Mouse (Mus musculus): ENCODE measurements around the gene Plppr5. TPM values are rescaled to one million over a fixed set of nuclear protein-coding genes. Genes with fewer than 3 reads are reported as not detected.

Gene Plppr5
- total RNA-seq (2021): 10 to 100 TPM; 60.9 to 62.6 TPM

DNA sequence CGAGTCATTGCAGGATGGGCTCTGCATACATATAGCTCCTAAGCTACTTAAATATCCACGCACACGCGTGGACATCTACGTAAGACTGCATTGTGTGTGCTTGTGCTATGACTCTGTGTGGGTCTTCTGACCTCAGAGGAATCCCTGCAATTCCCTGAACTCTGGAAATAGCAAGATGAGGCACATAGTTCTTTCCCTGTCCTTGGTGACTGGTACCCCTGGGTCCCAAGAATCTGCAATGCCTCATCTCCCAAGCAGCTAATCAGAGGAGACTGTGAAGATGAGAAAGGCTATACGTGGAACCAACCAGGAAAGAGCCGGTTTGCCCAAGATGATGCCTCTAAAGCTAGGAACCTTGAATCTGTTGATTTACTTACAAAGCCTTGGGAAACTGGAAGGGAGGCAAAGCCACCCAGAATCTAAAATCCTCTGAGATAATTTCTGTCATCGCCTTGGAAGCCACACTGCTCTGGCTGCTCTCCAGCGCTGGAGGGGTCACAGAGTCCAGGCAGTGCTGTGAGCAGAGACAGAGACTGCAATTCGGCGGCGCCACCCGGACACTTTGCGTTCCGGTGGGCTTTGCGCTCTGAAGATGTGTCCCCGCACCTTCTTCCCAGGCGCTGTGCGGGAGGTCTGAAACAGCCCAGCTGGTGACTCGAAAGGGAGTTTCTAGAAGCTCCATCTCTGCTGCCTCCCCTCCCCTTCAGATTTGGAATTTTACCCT, at the start of gene Plppr5:
Gene Plppr5 (plus strand): TSS at position 308 of the 724 bp plus-strand sequence.
- intact Hi-C loops (cut with DNase I): no loop called here
- peak; percentile 49 to 66 for DNase-seq (ENCODE audit: extremely low spot score in 1 of 2, low spot score in 2 of 2)

GRCm38 (mm10) chr3:117549899-117550298, 24.7 kb upstream of the Plppr5 start:
- no peak for DNase-seq (ENCODE audit: extremely low spot score in 1 of 2, low spot score in 2 of 2)
- intact Hi-C loops (cut with DNase I): no loop called here

DNA sequence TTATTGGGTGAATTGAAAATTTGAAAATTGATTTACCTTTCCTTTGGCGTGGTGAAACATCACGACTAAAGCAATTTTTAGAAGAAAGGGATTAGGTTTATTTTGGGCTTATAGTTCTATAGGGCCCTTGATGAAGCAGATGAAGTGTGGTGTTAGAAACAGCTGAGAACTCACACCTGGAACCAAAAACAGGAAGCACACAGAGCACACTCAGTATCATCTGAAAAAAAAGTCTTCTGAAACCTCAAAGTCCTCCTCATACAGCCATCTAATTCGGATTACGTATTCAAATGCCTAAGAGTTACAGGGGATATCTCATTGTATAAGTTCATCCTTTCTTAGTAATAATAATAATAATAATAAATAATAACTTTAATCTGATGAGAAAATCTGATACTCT, 24.1 kb upstream of the Plppr5 start:
- DNase-seq (ENCODE audit: extremely low spot score in 1 of 2, low spot score in 2 of 2): no peak
- intact Hi-C loops (cut with DNase I): no loop called here

GRCm38 (mm10) chr3:117556972-117557371, 17.7 kb upstream of the Plppr5 start:
- intact Hi-C loops (cut with DNase I): no loop called here
- no peak for DNase-seq (ENCODE audit: extremely low spot score in 1 of 2, low spot score in 2 of 2)

DNA sequence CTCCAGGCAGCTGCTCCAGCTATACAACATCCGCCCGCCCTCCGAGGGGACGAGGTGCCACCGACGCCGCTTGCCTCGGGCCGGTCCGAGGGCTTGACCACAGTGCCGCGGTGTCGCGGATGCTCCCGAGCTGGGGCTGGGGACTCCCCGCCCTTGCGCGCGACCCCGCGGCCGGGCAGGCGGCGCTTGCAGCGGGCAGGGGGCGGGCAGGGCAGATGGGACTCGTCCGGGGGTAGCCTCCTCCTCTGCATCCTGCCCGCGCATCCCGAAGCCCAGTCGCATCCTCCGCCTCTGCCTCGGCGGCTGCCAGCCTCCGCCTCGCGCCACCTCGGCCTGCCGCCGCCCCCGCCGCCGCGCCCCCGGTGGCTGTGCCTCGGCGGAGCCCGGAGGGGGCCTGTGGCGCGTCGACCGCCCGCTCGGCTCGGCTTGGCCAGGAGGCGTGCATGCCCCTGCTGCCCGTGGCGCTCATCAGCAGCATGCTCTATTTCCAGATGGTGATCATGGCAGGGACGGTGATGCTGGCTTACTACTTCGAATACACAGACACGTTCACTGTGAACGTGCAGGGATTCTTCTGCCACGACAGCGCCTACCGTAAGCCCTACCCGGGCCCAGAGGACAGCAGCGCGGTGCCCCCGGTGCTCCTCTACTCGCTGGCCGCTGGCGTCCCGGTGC, 754 bp downstream of the Plppr5 start:
- DNase-seq (ENCODE audit: extremely low spot score in 1 of 2, low spot score in 2 of 2): peak in 1 of 2 experiments; percentile 71
- intact Hi-C loops (cut with DNase I): no loop called here

- no peak for DNase-seq (ENCODE audit: extremely low spot score in 1 of 2, low spot score in 2 of 2)
- intact Hi-C loops (cut with DNase I): no loop called here
Measured at GRCm38 (mm10) chr3:117575928-117576254, 1.3 kb downstream of the Plppr5 start.

DNA sequence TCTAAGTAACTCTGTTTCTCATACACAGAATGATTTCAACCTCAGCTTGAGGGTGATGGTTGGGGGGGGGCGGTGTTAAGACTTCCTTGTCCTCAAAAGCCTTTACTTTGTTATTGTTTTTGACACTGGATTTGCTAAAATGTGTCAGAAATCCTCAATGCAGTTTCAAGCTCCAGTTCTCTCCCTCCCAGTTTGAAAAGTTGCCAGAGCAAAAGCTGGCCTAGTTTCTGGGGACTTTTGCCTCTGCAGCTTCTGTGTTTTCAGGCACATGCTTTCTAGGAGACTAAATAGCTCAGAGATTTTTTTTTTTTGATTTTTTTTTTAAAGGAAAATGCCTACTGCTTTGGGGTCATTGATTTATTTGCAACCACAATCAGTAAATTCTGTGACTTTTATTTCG, 2.7 kb downstream of the Plppr5 start:
- peak in 1 of 2 experiments; percentile 27 for DNase-seq (ENCODE audit: extremely low spot score in 1 of 2, low spot score in 2 of 2)
- intact Hi-C loops (cut with DNase I): no loop called here

GRCm38 (mm10) chr3:117582628-117583027, 8.0 kb downstream of the Plppr5 start:
- DNase-seq (ENCODE audit: extremely low spot score in 1 of 2, low spot score in 2 of 2): no peak
- intact Hi-C loops (cut with DNase I): no loop called here

- intact Hi-C loops (cut with DNase I): no loop called here
Measured at GRCm38 (mm10) chr3:117602404-117602803, 27.8 kb downstream of the Plppr5 start.

DNA sequence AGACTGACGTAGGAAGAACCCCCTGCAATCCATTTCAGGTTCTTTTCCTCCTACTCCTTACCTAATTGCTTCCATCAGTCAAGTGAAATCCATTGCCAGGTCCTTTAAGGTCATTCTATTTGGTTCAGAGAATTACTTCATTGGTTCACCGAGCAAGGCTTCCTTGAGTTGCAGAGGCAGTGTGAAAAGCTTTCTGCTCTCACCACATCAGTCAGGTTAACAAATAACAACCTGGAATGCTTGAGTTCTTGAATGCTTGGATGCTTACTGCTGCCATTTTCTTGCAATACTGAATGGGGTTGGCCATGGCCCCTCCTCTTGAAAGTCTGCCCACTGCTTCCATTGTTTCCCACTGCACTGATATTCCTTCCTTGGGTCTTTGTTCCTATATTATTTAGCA, 28.8 kb downstream of the Plppr5 start:
- no peak for DNase-seq (ENCODE audit: extremely low spot score in 1 of 2, low spot score in 2 of 2)
- intact Hi-C loops (cut with DNase I): no loop called here

More at GRCm38 (mm10) chr3:117602404-117602803, 27.8 kb downstream of the Plppr5 start:
- DNase-seq (ENCODE audit: extremely low spot score in 1 of 2, low spot score in 2 of 2): no peak

DNA sequence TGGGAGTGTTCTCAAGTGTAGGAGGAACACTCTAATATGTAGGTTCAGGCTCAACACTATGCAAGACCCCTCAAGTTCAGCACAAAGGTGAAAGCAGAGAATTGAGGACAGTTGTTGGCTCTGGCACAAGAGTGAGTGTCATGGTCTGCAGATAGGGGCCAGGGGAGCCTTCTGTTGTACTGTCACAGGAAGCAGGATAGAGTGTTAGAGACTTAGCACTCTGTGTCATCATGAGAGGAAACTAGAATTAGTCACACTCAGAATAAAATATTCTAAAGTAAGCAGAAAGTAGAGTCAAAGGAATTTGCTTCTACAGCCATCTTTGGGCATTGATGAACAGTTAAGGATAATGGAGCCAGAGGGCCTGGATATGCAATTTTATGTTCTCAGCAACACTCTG, 31.7 kb downstream of the Plppr5 start:
- no peak for DNase-seq (ENCODE audit: extremely low spot score in 1 of 2, low spot score in 2 of 2)
- intact Hi-C loops (cut with DNase I): no loop called here

DNA sequence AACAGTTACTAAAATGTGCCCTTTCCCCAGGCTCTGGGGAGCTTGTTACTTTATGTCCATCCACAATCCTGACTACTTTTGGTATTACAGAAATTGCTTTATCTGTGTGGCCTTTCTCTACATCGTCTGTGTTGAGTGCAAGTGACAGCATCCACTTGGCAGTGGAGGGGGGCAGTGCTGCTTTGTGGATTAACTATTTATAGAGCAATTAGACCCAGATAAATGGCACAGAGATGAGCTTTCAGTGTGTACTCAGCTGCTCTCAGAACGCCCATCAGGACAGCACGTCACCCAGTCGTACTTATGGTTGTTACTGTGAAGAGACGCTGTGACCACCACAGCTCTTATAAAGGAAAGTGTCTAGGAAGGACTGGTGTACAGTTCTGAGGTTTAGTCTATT, 36.8 kb downstream of the Plppr5 start:
- intact Hi-C loops (cut with DNase I): no loop called here
- DNase-seq (ENCODE audit: extremely low spot score in 1 of 2, low spot score in 2 of 2): no peak

DNA sequence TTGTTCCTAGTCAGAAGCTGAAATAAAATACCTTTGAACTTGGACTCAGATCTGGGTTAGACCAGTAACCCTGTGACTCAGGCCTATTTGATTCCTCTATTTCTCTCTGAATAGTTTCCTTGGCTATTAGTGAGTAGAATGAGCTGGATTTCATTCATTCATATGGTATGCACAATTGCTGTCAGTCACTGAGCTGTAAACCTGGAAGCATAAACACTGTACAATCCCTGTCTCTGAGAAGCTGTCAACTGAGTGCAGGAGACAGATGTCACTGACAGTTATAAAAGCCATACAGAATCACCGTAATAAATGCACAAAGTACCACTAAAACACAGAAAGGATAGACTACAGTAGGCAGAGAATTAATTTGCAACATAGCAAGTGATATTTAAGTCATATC, 40.2 kb downstream of the Plppr5 start:
- no peak for DNase-seq (ENCODE audit: extremely low spot score in 1 of 2, low spot score in 2 of 2)
- intact Hi-C loops (cut with DNase I): no loop called here

DNA sequence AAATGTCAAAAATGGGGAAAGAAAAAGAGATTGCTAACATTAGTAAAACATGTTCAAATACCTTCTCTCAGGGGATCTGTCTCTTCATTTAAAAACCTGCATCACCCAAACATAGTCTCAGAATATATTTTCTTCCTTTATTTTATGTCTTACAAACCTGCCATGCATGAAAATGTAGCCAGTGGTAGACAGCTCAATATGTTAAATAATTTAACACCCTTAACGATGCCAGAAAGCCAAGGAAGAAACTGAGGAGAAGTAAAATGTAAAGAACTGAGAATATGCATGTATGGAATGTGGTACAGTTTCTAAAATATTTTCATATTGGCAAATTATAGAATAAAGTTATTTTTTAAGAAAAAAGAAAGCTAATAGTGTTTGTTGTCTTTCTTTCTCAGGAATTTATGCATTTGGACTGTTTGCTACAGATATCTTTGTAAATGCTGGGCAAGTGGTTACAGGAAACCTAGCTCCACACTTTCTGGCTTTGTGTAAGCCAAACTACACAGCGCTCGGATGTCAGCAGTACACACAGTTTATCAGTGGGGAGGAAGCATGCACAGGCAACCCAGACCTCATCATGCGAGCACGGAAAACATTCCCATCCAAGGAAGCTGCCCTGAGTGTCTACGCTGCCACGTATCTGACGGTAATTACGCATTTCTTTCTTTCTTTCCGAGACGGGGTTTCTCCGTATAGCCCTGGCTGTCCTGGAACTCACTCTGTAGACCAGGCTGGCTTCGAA, 50.8 kb downstream of the Plppr5 start:
- no peak for DNase-seq (ENCODE audit: extremely low spot score in 1 of 2, low spot score in 2 of 2)
- intact Hi-C loops (cut with DNase I): no loop called here

GRCm38 (mm10) chr3:117628799-117629198, 54.2 kb downstream of the Plppr5 start:
- DNase-seq (ENCODE audit: extremely low spot score in 1 of 2, low spot score in 2 of 2): peak in 1 of 2 experiments; percentile 31
- intact Hi-C loops (cut with DNase I): no loop called here

- intact Hi-C loops (cut with DNase I): no loop called here
- no peak for DNase-seq (ENCODE audit: extremely low spot score in 1 of 2, low spot score in 2 of 2)
Measured at GRCm38 (mm10) chr3:117630332-117630731, 55.7 kb downstream of the Plppr5 start.

DNA sequence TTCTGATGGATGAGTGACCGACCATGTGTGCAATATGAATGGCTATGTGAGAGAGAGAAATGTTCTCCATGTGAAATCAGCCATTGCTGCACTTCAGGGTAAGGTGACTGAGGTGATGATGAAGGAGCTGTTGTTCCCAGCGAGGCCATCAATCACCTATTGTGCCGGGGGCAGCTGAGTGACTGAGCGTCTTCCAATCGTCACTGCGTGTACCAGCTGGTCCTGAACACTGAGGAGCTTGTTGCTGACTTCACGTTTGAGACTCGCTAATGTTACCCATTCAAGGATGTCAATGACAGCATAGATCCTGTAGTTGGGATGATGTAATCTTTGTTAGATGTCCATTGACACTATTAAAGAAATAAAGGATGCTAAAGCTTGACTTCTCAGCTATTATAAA, 74.0 kb downstream of the Plppr5 start:
- intact Hi-C loops (cut with DNase I): no loop called here
- no peak for DNase-seq (ENCODE audit: extremely low spot score in 1 of 2, low spot score in 2 of 2)

DNA sequence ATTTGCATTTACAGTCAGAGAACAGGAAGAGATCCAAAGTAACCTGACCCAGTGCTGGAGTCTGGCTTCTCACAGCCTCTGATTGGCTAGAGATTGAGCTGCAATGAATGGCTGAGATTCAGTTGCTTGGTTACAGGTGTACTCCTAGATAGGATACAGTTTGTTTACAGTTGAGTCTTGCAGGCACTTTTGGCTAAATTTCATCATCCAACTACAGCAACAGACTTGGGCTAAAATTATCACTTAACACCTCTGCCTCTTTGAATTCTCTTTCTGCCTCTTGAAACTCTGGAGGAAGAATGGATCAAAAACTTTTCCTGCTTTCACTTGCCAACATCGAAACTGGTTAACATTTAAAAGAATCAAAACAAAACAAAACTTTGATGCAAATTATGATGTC, 89.7 kb downstream of the Plppr5 start:
- no peak for DNase-seq (ENCODE audit: extremely low spot score in 1 of 2, low spot score in 2 of 2)
- intact Hi-C loops (cut with DNase I): no loop called here

DNA sequence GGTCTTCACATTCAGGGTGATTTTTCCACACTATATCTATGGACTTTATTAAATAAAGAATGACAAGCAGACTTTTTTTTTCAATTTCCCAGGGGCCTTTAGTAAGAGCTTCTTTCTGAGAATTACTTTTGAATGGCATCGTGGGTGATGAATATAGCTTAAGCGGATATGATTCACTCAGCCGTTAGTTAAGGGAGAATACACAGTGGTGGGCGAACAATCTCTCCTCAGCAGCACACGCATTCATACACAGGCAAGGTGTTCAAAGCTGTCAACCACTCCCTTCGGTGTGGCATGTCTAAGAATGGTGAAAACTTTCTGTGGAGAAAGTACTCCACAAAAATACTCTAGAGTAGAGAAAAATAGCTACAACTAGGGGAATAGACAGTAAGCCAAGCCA, 104.6 kb downstream of the Plppr5 start:
- intact Hi-C loops (cut with DNase I): no loop called here
- DNase-seq (ENCODE audit: extremely low spot score in 1 of 2, low spot score in 2 of 2): no peak

- intact Hi-C loops (cut with DNase I): no loop called here
- DNase-seq (ENCODE audit: extremely low spot score in 1 of 2, low spot score in 2 of 2): no peak
Measured at GRCm38 (mm10) chr3:117684640-117685039, 110.0 kb downstream of the Plppr5 start.
